Mouse (Mus musculus) hindbrain, embryonic 14.5 days (tissue): ENCODE data around the gene Mical1. TPM values are rescaled to one million over a fixed set of nuclear protein-coding genes. Genes with fewer than 3 reads are reported as not detected.

ENCODE experiments used
- ATAC-seq: fragments of 200-750 bp; cut with Nextera tagmentation; 2 replicates; pipeline ENCODE4 v1.8.0; 2017; ENCODE audit warnings: moderate number of reproducible peaks, mild to moderate bottlenecking, moderate TSS enrichment, moderate library complexity; ENCODE audit not compliant: low FRiP score
- DNase-seq: peaks from one replicate; pipeline ENCODE4 v3.0.0-alpha.2; 2015; ENCODE audit warnings: low spot score
- H3K27ac ChIP-seq: fragments of 300-500 bp; sonication (generic); 2 replicates; pipeline ENCODE4 v1.5.1; 2014; ENCODE audit warnings: mild to moderate bottlenecking, moderate library complexity
- H3K27me3 ChIP-seq: fragments of 300-500 bp; sonication (generic); 2 replicates; pipeline ENCODE4 v1.6.1; 2014; ENCODE audit warnings: mild to moderate bottlenecking, low read length, mixed read lengths; ENCODE audit not compliant: control insufficient read depth, insufficient read depth
- H3K36me3 ChIP-seq: fragments of 300-500 bp; sonication (generic); replicated peaks from 2 replicates; pipeline ENCODE4 v1.6.1; 2014; ENCODE audit not compliant: control insufficient read depth, insufficient read depth
- H3K4me1 ChIP-seq: fragments of 300-500 bp; sonication (generic); replicated peaks from 2 replicates; pipeline ENCODE4 v1.6.1; 2014; ENCODE audit warnings: antibody characterized with exemption, low read length, mixed read lengths; ENCODE audit not compliant: control insufficient read depth, insufficient read depth
- H3K4me2 ChIP-seq: fragments of 300-500 bp; sonication (generic); replicated peaks from 2 replicates; pipeline ENCODE4 v1.6.1; 2014; ENCODE audit warnings: mild to moderate bottlenecking, moderate library complexity
- H3K4me3 ChIP-seq: fragments of 300-500 bp; sonication (generic); replicated peaks from 2 replicates; pipeline ENCODE4 v1.5.1; 2014; ENCODE audit warnings: mild to moderate bottlenecking, low read length
- H3K9ac ChIP-seq: fragments of 300-500 bp; sonication (generic); 2 replicates; pipeline ENCODE4 v1.6.1; 2014
- H3K9me3 ChIP-seq: fragments of 300-500 bp; sonication (generic); 2 replicates; pipeline ENCODE4 v1.6.1; 2016; ENCODE audit warnings: low read length; ENCODE audit not compliant: control insufficient read depth
- WGBS: fragments of 180-500 bp; shearing (Covaris S2); extraction: QIAGEN DNeasy Blood & Tissue Kit; methylation state at CpG from one replicate; pipeline ENCODE4 v1.1.7; 2014; 5-methylcytosine and 5-hydroxymethylcytosine counted together
- polyA plus RNA-seq: library from polyadenylated mRNA; unstranded; fragments of >200 nt; fragmentation: Nextera tagmentation; extraction: Ambion mirVana; gene quantifications from 2 replicates; pipeline ENCODE4 v1.2.1, GENCODE M21; 2014

Mical1 gene
- polyA plus RNA-seq, 1 experiment from 2014 or later: 22.8 TPM

DNA sequence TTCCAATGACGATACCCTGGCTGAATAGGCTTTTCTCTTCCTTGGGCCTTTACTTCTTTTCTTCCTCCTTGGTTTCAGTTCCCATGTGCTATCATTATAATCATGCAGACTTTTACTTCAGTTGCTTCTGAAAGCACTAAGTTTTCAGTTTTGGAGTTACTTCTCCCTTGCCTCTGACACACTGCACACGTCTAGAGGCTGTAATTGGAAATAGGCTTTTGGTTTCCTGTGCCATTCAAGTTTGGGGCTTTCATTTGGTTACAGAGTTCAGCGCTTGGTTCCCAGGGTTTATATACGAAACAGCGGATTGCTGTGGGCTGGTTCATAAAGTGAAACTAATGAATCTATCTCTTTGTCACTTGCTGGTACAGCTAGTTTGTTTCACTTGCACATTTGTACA is 53.9 kb downstream of the Mical1 start:
- Histone ChIP-seq H3K4me3 (no peak overlapping the region), H3K4me1 (no peaks in the 10 kb centered on the region), H3K9ac (no peak overlapping the region), H3K27me3 (no peaks in the 10 kb centered on the region), H3K36me3 (peaks cover 74% of the 10 kb centered on the region), H3K9me3 (no peaks in the 10 kb centered on the region), H3K27ac (no peak overlapping the region), H3K4me2 (no peak overlapping the region)
- ATAC-seq (no peak), DNase-seq (no peak)
- 89% methylated on average over 5 of the region's 5 CpGs for WGBS

- 94% methylated on average over 2 of the region's 2 CpGs for WGBS
Observed at GRCm38 (mm10) chr10:41535991-41536390, 59.9 kb downstream of the Mical1 start.

More at GRCm38 (mm10) chr10:41535991-41536390, 59.9 kb downstream of the Mical1 start:
- Histone ChIP-seq H3K9me3 (no peaks in the 10 kb centered on the region), H3K27ac (no peak overlapping the region), H3K4me3 (no peak overlapping the region), H3K36me3 (peaks cover 41% of the 10 kb centered on the region), H3K9ac (no peak overlapping the region), H3K4me1 (no peaks in the 10 kb centered on the region), H3K27me3 (no peaks in the 10 kb centered on the region), H3K4me2 (no peak overlapping the region)
- DNase-seq (no peak), ATAC-seq (no peak)

Other genes starting within 250 kb of the Mical1 start
- 31.8 and 36.2 TPM in 2 replicates for gene Fig4, start 173.1 kb upstream of the Mical1 start, polyA plus RNA-seq
- gene Ak9, start 172.3 kb upstream of the Mical1 start, polyA plus RNA-seq: 0.23 and 0.37 TPM in 2 replicates
- gene Zbtb24, start 25.9 kb upstream of the Mical1 start, polyA plus RNA-seq: 19.0 and 19.1 TPM in 2 replicates
- 36.3 and 37.9 TPM in 2 replicates for gene Smpd2, start 14.1 kb downstream of the Mical1 start, polyA plus RNA-seq
- 2.3 and 6.1 TPM in 2 replicates for gene Ppil6, start 14.1 kb downstream of the Mical1 start, polyA plus RNA-seq
- gene Cd164, start 43.1 kb downstream of the Mical1 start, polyA plus RNA-seq: 68.4 and 75.7 TPM in 2 replicates
- gene Ccdc162, start 240.3 kb downstream of the Mical1 start, polyA plus RNA-seq: 1.0 and 2.7 TPM in 2 replicates